Mouse (Mus musculus): ENCODE measurements around the gene 1700012B07Rik. TPM values are rescaled to one million over a fixed set of nuclear protein-coding genes. Genes with fewer than 3 reads are reported as not detected.

The 1700012B07Rik gene
- polyA plus RNA-seq, 1 experiment from 2014 or later, result 0.12 TPM

GRCm38 (mm10) chr11:109872056-109872455, 44.2 kb upstream of the 1700012B07Rik start:
- no peak for ATAC-seq (ENCODE audit: low read depth)
- no peak overlapping the region for H3K4me2 ChIP-seq (ENCODE audit: low read depth, low read length)
- no peaks in the 10 kb centered on the region for H3K9me3 ChIP-seq (replicated peaks; ENCODE audit: control insufficient read depth, low read length)
- no peak overlapping the region for H3K9ac ChIP-seq (ENCODE audit: low read depth, low read length)
- no peak overlapping the region for H3K27ac ChIP-seq (ENCODE audit: low read length)
- WGBS (ENCODE audit: insufficient replicate concordance), result 64% methylated on average over 10 of the region's 10 CpGs
- H3K27me3 ChIP-seq (ENCODE audit: control insufficient read depth, insufficient read depth, low read depth, low read length), result no peaks in the 10 kb centered on the region
- H3K36me3 ChIP-seq (ENCODE audit: control insufficient read depth, insufficient read depth), result no peaks in the 10 kb centered on the region
- no peak overlapping the region for H3K4me3 ChIP-seq (ENCODE audit: low read depth, low read length)
- no peaks in the 10 kb centered on the region; the same call in 1 of the 2 replicates for H3K4me1 ChIP-seq (ENCODE audit: control insufficient read depth, low read depth, low read length)

- H3K4me2 ChIP-seq (ENCODE audit: low read depth, low read length), result no peak overlapping the region
- H3K27me3 ChIP-seq (ENCODE audit: control insufficient read depth, insufficient read depth, low read depth, low read length), result no peaks in the 10 kb centered on the region
- H3K4me3 ChIP-seq (ENCODE audit: low read depth, low read length), result no peak overlapping the region
- no peak overlapping the region for H3K9ac ChIP-seq (ENCODE audit: low read depth, low read length)
- no peaks in the 10 kb centered on the region for H3K36me3 ChIP-seq (ENCODE audit: control insufficient read depth, insufficient read depth)
- no peaks in the 10 kb centered on the region for H3K9me3 ChIP-seq (replicated peaks; ENCODE audit: control insufficient read depth, low read length)
- 60% methylated on average over 5 of the region's 5 CpGs for WGBS (ENCODE audit: insufficient replicate concordance)
- no peaks in the 10 kb centered on the region for H3K4me1 ChIP-seq (ENCODE audit: control insufficient read depth, low read depth, low read length)
- H3K27ac ChIP-seq (ENCODE audit: low read length), result no peak overlapping the region
- no peak for ATAC-seq (ENCODE audit: low read depth)
These were observed 40.0 kb upstream of the 1700012B07Rik start for GRCm38 (mm10) chr11:109867861-109868260.

- ATAC-seq (ENCODE audit: low read depth), result no peak
- Histone ChIP-seq H3K9ac (ENCODE audit: low read depth, low read length) (no peak overlapping the region), H3K4me3 (ENCODE audit: low read depth, low read length) (no peak overlapping the region), H3K27me3 (ENCODE audit: control insufficient read depth, insufficient read depth, low read depth, low read length) (no peaks in the 10 kb centered on the region), H3K9me3 (replicated peaks; ENCODE audit: control insufficient read depth, low read length) (no peaks in the 10 kb centered on the region), H3K27ac (ENCODE audit: low read length) (no peak overlapping the region), H3K36me3 (ENCODE audit: control insufficient read depth, insufficient read depth) (no peaks in the 10 kb centered on the region), H3K4me2 (ENCODE audit: low read depth, low read length) (no peak overlapping the region), H3K4me1 (ENCODE audit: control insufficient read depth, low read depth, low read length) (no peaks in the 10 kb centered on the region)
- WGBS (ENCODE audit: insufficient replicate concordance), result 55% methylated on average over 11 of the region's 11 CpGs
These were observed 38.8 kb upstream of the 1700012B07Rik start for GRCm38 (mm10) chr11:109866537-109867160.

- Histone ChIP-seq H3K27me3 (ENCODE audit: control insufficient read depth, insufficient read depth, low read depth, low read length) (no peaks in the 10 kb centered on the region), H3K27ac (ENCODE audit: low read length) (no peak overlapping the region), H3K36me3 (ENCODE audit: control insufficient read depth, insufficient read depth) (no peaks in the 10 kb centered on the region), H3K9ac (ENCODE audit: low read depth, low read length) (no peak overlapping the region), H3K9me3 (replicated peaks; ENCODE audit: control insufficient read depth, low read length) (no peaks in the 10 kb centered on the region), H3K4me2 (ENCODE audit: low read depth, low read length) (no peak overlapping the region), H3K4me3 (ENCODE audit: low read depth, low read length) (no peak overlapping the region), H3K4me1 (ENCODE audit: control insufficient read depth, low read depth, low read length) (no peaks in the 10 kb centered on the region; the same call in 1 of the 2 replicates)
- 49% methylated on average over 8 of the region's 8 CpGs for WGBS (ENCODE audit: insufficient replicate concordance)
- no peak for ATAC-seq (ENCODE audit: low read depth)
These were observed 37.7 kb upstream of the 1700012B07Rik start for GRCm38 (mm10) chr11:109865526-109865925.

- Histone ChIP-seq H3K27me3 (ENCODE audit: control insufficient read depth, insufficient read depth, low read depth, low read length) (no peaks in the 10 kb centered on the region), H3K27ac (ENCODE audit: low read length) (no peak overlapping the region)
- 70% methylated on average over 7 of the region's 7 CpGs for WGBS (ENCODE audit: insufficient replicate concordance)
These were observed 36.1 kb upstream of the 1700012B07Rik start for GRCm38 (mm10) chr11:109863951-109864350.

GRCm38 (mm10) chr11:109863194-109863746, 35.4 kb upstream of the 1700012B07Rik start:
- H3K27ac ChIP-seq (ENCODE audit: low read length), result no peak overlapping the region
- 60% methylated on average over 9 of the region's 9 CpGs for WGBS (ENCODE audit: insufficient replicate concordance)
- no peaks in the 10 kb centered on the region; the same call in 1 of the 2 replicates for H3K4me1 ChIP-seq (ENCODE audit: control insufficient read depth, low read depth, low read length)
- no peaks in the 10 kb centered on the region for H3K27me3 ChIP-seq (ENCODE audit: control insufficient read depth, insufficient read depth, low read depth, low read length)
- H3K9me3 ChIP-seq (replicated peaks; ENCODE audit: control insufficient read depth, low read length), result no peaks in the 10 kb centered on the region
- H3K36me3 ChIP-seq (ENCODE audit: control insufficient read depth, insufficient read depth), result no peaks in the 10 kb centered on the region
- no peak overlapping the region for H3K4me3 ChIP-seq (ENCODE audit: low read depth, low read length)
- H3K9ac ChIP-seq (ENCODE audit: low read depth, low read length), result no peak overlapping the region
- no peak for ATAC-seq (ENCODE audit: low read depth)
- H3K4me2 ChIP-seq (ENCODE audit: low read depth, low read length), result no peak overlapping the region

More at GRCm38 (mm10) chr11:109863951-109864350, 36.1 kb upstream of the 1700012B07Rik start:
- no peak for ATAC-seq (ENCODE audit: low read depth)
- no peak overlapping the region for H3K4me3 ChIP-seq (ENCODE audit: low read depth, low read length)
- H3K9me3 ChIP-seq (replicated peaks; ENCODE audit: control insufficient read depth, low read length), result no peaks in the 10 kb centered on the region
- no peaks in the 10 kb centered on the region; the same call in 1 of the 2 replicates for H3K4me1 ChIP-seq (ENCODE audit: control insufficient read depth, low read depth, low read length)
- no peak overlapping the region for H3K4me2 ChIP-seq (ENCODE audit: low read depth, low read length)
- no peaks in the 10 kb centered on the region for H3K36me3 ChIP-seq (ENCODE audit: control insufficient read depth, insufficient read depth)
- H3K9ac ChIP-seq (ENCODE audit: low read depth, low read length), result no peak overlapping the region

- ATAC-seq (ENCODE audit: low read depth), result peak; percentile 55
- no peak overlapping the region for H3K27ac ChIP-seq (ENCODE audit: low read length)
- peak overlapping the region; percentile 35 for H3K4me3 ChIP-seq (ENCODE audit: low read depth, low read length)
- H3K27me3 ChIP-seq (ENCODE audit: control insufficient read depth, insufficient read depth, low read depth, low read length), result no peaks in the 10 kb centered on the region
- H3K4me1 ChIP-seq (ENCODE audit: control insufficient read depth, low read depth, low read length), result no peaks in the 10 kb centered on the region; the same call in 1 of the 2 replicates
- no peaks in the 10 kb centered on the region for H3K36me3 ChIP-seq (ENCODE audit: control insufficient read depth, insufficient read depth)
- 4% methylated on average over 10 of the region's 10 CpGs for WGBS (ENCODE audit: insufficient replicate concordance)
- H3K9me3 ChIP-seq (replicated peaks; ENCODE audit: control insufficient read depth, low read length), result no peaks in the 10 kb centered on the region
- peak overlapping the region; percentile 68 for H3K4me2 ChIP-seq (ENCODE audit: low read depth, low read length)
- peak overlapping the region; percentile 36; the same call in 1 of the 2 replicates for H3K9ac ChIP-seq (ENCODE audit: low read depth, low read length)
These were observed 32.7 kb upstream of the 1700012B07Rik start for GRCm38 (mm10) chr11:109860508-109860907.

GRCm38 (mm10) chr11:109859939-109860469, 32.2 kb upstream of the 1700012B07Rik start:
- Histone ChIP-seq H3K4me1 (ENCODE audit: control insufficient read depth, low read depth, low read length) (no peaks in the 10 kb centered on the region; the same call in 1 of the 2 replicates), H3K27me3 (ENCODE audit: control insufficient read depth, insufficient read depth, low read depth, low read length) (no peaks in the 10 kb centered on the region), H3K9ac (ENCODE audit: low read depth, low read length) (peak overlapping the region; percentile 36; the same call in 1 of the 2 replicates), H3K36me3 (ENCODE audit: control insufficient read depth, insufficient read depth) (no peaks in the 10 kb centered on the region), H3K4me2 (ENCODE audit: low read depth, low read length) (peak overlapping the region; percentile 68), H3K4me3 (ENCODE audit: low read depth, low read length) (peak overlapping the region; percentile 35), H3K9me3 (replicated peaks; ENCODE audit: control insufficient read depth, low read length) (no peaks in the 10 kb centered on the region), H3K27ac (ENCODE audit: low read length) (no peak overlapping the region)
- WGBS (ENCODE audit: insufficient replicate concordance), result 19% methylated on average over 14 of the region's 14 CpGs
- peak; percentile 66 for ATAC-seq (ENCODE audit: low read depth)

GRCm38 (mm10) chr11:109859441-109859840, 31.6 kb upstream of the 1700012B07Rik start:
- no peak for ATAC-seq (ENCODE audit: low read depth)
- Histone ChIP-seq H3K9ac (ENCODE audit: low read depth, low read length) (no peak overlapping the region), H3K36me3 (ENCODE audit: control insufficient read depth, insufficient read depth) (no peaks in the 10 kb centered on the region), H3K4me2 (ENCODE audit: low read depth, low read length) (no peak overlapping the region), H3K4me1 (ENCODE audit: control insufficient read depth, low read depth, low read length) (no peaks in the 10 kb centered on the region; the same call in 1 of the 2 replicates), H3K27me3 (ENCODE audit: control insufficient read depth, insufficient read depth, low read depth, low read length) (no peaks in the 10 kb centered on the region), H3K4me3 (ENCODE audit: low read depth, low read length) (no peak overlapping the region), H3K9me3 (replicated peaks; ENCODE audit: control insufficient read depth, low read length) (no peaks in the 10 kb centered on the region), H3K27ac (ENCODE audit: low read length) (no peak overlapping the region)
- 75% methylated on average over 4 of the region's 4 CpGs for WGBS (ENCODE audit: insufficient replicate concordance)

All from liver, embryonic 16.5 days (tissue).